Mouse (Mus musculus) cerebellum, adult 9-11 months (tissue): ENCODE data around the gene P2rx4.

ENCODE experiments used
- DNase-seq: peaks from one replicate; pipeline ENCODE4 v3.0.0; 2022

Gene P2rx4

GRCm38 (mm10) chr5:122707276-122708181 is at the start of gene P2rx4:
TSS of gene P2rx4 (plus strand) at chr5:122707544.
- DNase-seq = peak; percentile 90

- DNase-seq = no peak
Observed at GRCm38 (mm10) chr5:122662501-122662900, 44.8 kb upstream of the P2rx4 start.

GRCm38 (mm10) chr5:122665036-122665435 is 42.3 kb upstream of the P2rx4 start:
- DNase-seq = no peak

- no peak for DNase-seq
Observed at GRCm38 (mm10) chr5:122668981-122669897, 38.1 kb upstream of the P2rx4 start.

- peak; percentile 70 for DNase-seq
Observed at GRCm38 (mm10) chr5:122671641-122672040, 35.7 kb upstream of the P2rx4 start.

- DNase-seq = peak; percentile 58
Observed at GRCm38 (mm10) chr5:122672298-122672697, 35.0 kb upstream of the P2rx4 start.

GRCm38 (mm10) chr5:122676002-122676401 is 31.3 kb upstream of the P2rx4 start:
- DNase-seq = no peak

GRCm38 (mm10) chr5:122677983-122678382 is 29.4 kb upstream of the P2rx4 start:
- DNase-seq = no peak

GRCm38 (mm10) chr5:122679881-122680280 is 27.5 kb upstream of the P2rx4 start:
- peak; percentile 86 for DNase-seq

GRCm38 (mm10) chr5:122681276-122681675 is 26.1 kb upstream of the P2rx4 start:
- no peak for DNase-seq

- no peak for DNase-seq
Observed at GRCm38 (mm10) chr5:122683926-122684325, 23.4 kb upstream of the P2rx4 start.

GRCm38 (mm10) chr5:122687391-122687790 is 20.0 kb upstream of the P2rx4 start:
- DNase-seq = no peak

- DNase-seq = no peak
Observed at GRCm38 (mm10) chr5:122689153-122689552, 18.2 kb upstream of the P2rx4 start.

- DNase-seq = no peak
Observed at GRCm38 (mm10) chr5:122690486-122690885, 16.9 kb upstream of the P2rx4 start.

- no peak for DNase-seq
Observed at GRCm38 (mm10) chr5:122693431-122694207, 13.7 kb upstream of the P2rx4 start.

- no peak for DNase-seq
Observed at GRCm38 (mm10) chr5:122695516-122695915, 11.8 kb upstream of the P2rx4 start.

- DNase-seq = no peak
Observed at GRCm38 (mm10) chr5:122698041-122698700, 9.2 kb upstream of the P2rx4 start.

- DNase-seq = no peak
Observed at GRCm38 (mm10) chr5:122698701-122699060, 8.7 kb upstream of the P2rx4 start.

GRCm38 (mm10) chr5:122700109-122700836 is 7.1 kb upstream of the P2rx4 start:
- DNase-seq = no peak

- no peak for DNase-seq
Observed at GRCm38 (mm10) chr5:122700837-122701212, 6.5 kb upstream of the P2rx4 start.

- no peak for DNase-seq
Observed at GRCm38 (mm10) chr5:122702156-122702555, 5.2 kb upstream of the P2rx4 start.

- DNase-seq = no peak
Observed at GRCm38 (mm10) chr5:122703574-122703973, 3.8 kb upstream of the P2rx4 start.
